Mouse (Mus musculus) ES-Bruce4 (cell line): ENCODE measurements at regions not wholly inside any gene's neighbourhood (a gene's known extent, or its start where the extent isn't known, plus 50 kb on each side); places are given as distances from the start of the nearest gene placed in this dataset.
"Not testable (repeated sequence)": the region's sequence is repeated elsewhere in the genome, so short reads cannot be mapped to it uniquely, and the experiment has no call there.

Source experiments
- H3K27ac ChIP-seq: 2 replicates; pipeline ENCODE4 v1.5.1; 2012; ENCODE audit warnings: low read length, inconsistent platforms; ENCODE audit not compliant: insufficient read depth
- H3K27me3 ChIP-seq: 2 replicates; pipeline ENCODE4 v1.6.1; 2012; ENCODE audit warnings: mild to moderate bottlenecking, low read length, inconsistent platforms; ENCODE audit not compliant: control insufficient read depth, poor library complexity, insufficient read depth, severe bottlenecking
- H3K36me3 ChIP-seq: 2 replicates; pipeline ENCODE4 v1.6.1; 2012; ENCODE audit warnings: inconsistent platforms, mild to moderate bottlenecking, low read length, moderate library complexity; ENCODE audit not compliant: control insufficient read depth, poor library complexity, insufficient read depth, severe bottlenecking
- H3K4me1 ChIP-seq: one replicate; pipeline ENCODE4 v1.8.1; 2011; ENCODE audit warnings: low read length; ENCODE audit not compliant: control insufficient read depth, insufficient read depth
- H3K4me3 ChIP-seq: 2 replicates; pipeline ENCODE4 v1.5.1; 2011; ENCODE audit warnings: low read depth, mild to moderate bottlenecking, low read length
- H3K9ac ChIP-seq: 2 replicates; pipeline ENCODE4 v1.6.1; 2012; ENCODE audit warnings: low read depth, mild to moderate bottlenecking, inconsistent platforms; ENCODE audit not compliant: poor library complexity, severe bottlenecking
- H3K9me3 ChIP-seq: replicated peaks from 2 replicates; pipeline ENCODE4 v1.6.1; 2012; ENCODE audit warnings: mild to moderate bottlenecking, low read length, inconsistent platforms; ENCODE audit not compliant: control insufficient read depth, poor library complexity, insufficient read depth, severe bottlenecking
- CTCF ChIP-seq: IDR thresholded peaks from one replicate; pipeline ENCODE4 v1.8.1; 2011; ENCODE audit warnings: low read depth, low read length
- EP300 ChIP-seq: IDR thresholded peaks from 2 replicates; pipeline ENCODE4 v1.6.1; 2011; ENCODE audit warnings: low read depth, low read length; ENCODE audit not compliant: insufficient read depth
- POLR2A ChIP-seq: IDR thresholded peaks from one replicate; pipeline ENCODE4 v1.8.1; 2011; ENCODE audit warnings: low read length; ENCODE audit not compliant: insufficient read depth

GRCm38 (mm10) chr7:116729795-116730194, 225.6 kb downstream of the Nucb2 start:
- no peak overlapping the region for H3K9ac ChIP-seq
- no peaks in the 10 kb centered on the region for H3K36me3 ChIP-seq
- TF ChIP-seq CTCF = no peak
- TF ChIP-seq EP300 = no peak
- TF ChIP-seq POLR2A = no peak
- no peak overlapping the region for H3K4me3 ChIP-seq
- no peaks in the 10 kb centered on the region for H3K27me3 ChIP-seq
- no peak overlapping the region for H3K27ac ChIP-seq
- H3K4me1 ChIP-seq = no peaks in the 10 kb centered on the region
- no peaks in the 10 kb centered on the region; the same call in 1 of the 2 replicates for H3K9me3 ChIP-seq

GRCm38 (mm10) chr7:116735676-116736075, 231.5 kb downstream of the Nucb2 start:
- no peak overlapping the region for H3K27ac ChIP-seq
- H3K9me3 ChIP-seq = no peaks in the 10 kb centered on the region; the same call in 1 of the 2 replicates
- no peaks in the 10 kb centered on the region for H3K4me1 ChIP-seq
- H3K36me3 ChIP-seq = no peaks in the 10 kb centered on the region
- no peaks in the 10 kb centered on the region for H3K27me3 ChIP-seq
- TF ChIP-seq EP300 (no peak), POLR2A (no peak), CTCF (no peak)
- no peak overlapping the region for H3K4me3 ChIP-seq
- H3K9ac ChIP-seq = no peak overlapping the region

GRCm38 (mm10) chr7:116736333-116736732, 232.2 kb downstream of the Nucb2 start:
- no peaks in the 10 kb centered on the region for H3K4me1 ChIP-seq
- H3K27me3 ChIP-seq = no peaks in the 10 kb centered on the region
- no peaks in the 10 kb centered on the region; the same call in 1 of the 2 replicates for H3K9me3 ChIP-seq
- no peak overlapping the region for H3K27ac ChIP-seq
- no peak overlapping the region for H3K9ac ChIP-seq
- TF ChIP-seq POLR2A (no peak), EP300 (no peak)
- no peak overlapping the region for H3K4me3 ChIP-seq
- H3K36me3 ChIP-seq = no peaks in the 10 kb centered on the region

GRCm38 (mm10) chr7:116738009-116738408, 233.8 kb downstream of the Nucb2 start:
- no peak overlapping the region for H3K27ac ChIP-seq
- no peaks in the 10 kb centered on the region for H3K27me3 ChIP-seq
- TF ChIP-seq CTCF (no peak), POLR2A (no peak), EP300 (no peak)
- H3K4me1 ChIP-seq = no peaks in the 10 kb centered on the region
- H3K36me3 ChIP-seq = no peaks in the 10 kb centered on the region
- no peaks in the 10 kb centered on the region; the same call in 1 of the 2 replicates for H3K9me3 ChIP-seq
- no peak overlapping the region for H3K9ac ChIP-seq
- H3K4me3 ChIP-seq = no peak overlapping the region

GRCm38 (mm10) chr7:116754556-116754955, 250.4 kb downstream of the Nucb2 start:
- H3K36me3 ChIP-seq = no peaks in the 10 kb centered on the region
- no peaks in the 10 kb centered on the region for H3K4me1 ChIP-seq
- H3K9ac ChIP-seq = no peak overlapping the region
- no peak for TF ChIP-seq CTCF
- TF ChIP-seq EP300 = no peak
- TF ChIP-seq POLR2A = no peak
- no peak overlapping the region for H3K27ac ChIP-seq
- no peak overlapping the region for H3K4me3 ChIP-seq
- no peaks in the 10 kb centered on the region for H3K9me3 ChIP-seq
- H3K27me3 ChIP-seq = no peaks in the 10 kb centered on the region

GRCm38 (mm10) chr7:116792181-116792580, 288.0 kb downstream of the Nucb2 start:
- peak overlapping the region; percentile 53 for H3K4me3 ChIP-seq
- not testable (repeated sequence) for H3K36me3 ChIP-seq, H3K9me3 ChIP-seq, H3K4me1 ChIP-seq, H3K27ac ChIP-seq, H3K27me3 ChIP-seq
- peak overlapping the region; percentile 29 for H3K9ac ChIP-seq

- Histone ChIP-seq H3K27me3 (no peaks in the 10 kb centered on the region), H3K9me3 (peaks cover 6% of the 10 kb centered on the region), H3K4me1 (no peaks in the 10 kb centered on the region), H3K36me3 (no peaks in the 10 kb centered on the region), H3K4me3 (no peak overlapping the region), H3K27ac (no peak overlapping the region), H3K9ac (no peak overlapping the region)
- no peak for TF ChIP-seq POLR2A
- TF ChIP-seq EP300 = no peak
- TF ChIP-seq CTCF = no peak
Measured at GRCm38 (mm10) chr7:116808475-116808874, 304.3 kb downstream of the Nucb2 start.
